ENCODE assay signal across 8 mouse cellular contexts in the genomic region with DNA sequence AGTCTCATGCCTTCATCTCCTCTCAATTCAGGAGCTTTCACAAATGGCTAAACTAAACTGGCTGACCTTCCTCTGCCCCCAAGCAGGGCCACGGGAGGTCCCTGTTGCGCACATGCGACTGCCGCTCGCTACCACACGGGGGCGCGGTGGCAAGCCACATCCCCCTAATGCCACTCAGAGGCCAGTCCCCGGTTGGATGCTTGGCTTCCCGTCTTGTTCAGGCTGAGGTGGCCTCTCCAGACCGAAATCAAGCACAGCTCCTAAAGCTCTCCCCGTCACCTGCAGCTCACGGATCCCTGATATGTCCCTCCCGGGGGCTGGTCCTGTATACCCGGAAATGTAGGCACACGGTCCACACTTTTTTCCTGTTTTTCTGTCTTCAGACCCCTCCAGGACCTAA. TPM values are rescaled to one million over a fixed set of nuclear protein-coding genes. Genes with fewer than 3 reads are reported as not detected.
A peak's percentile ranks its signal among the peaks of the same experiment; 100 is the strongest.
DNase-seq lines count a peak whose midpoint lies in the region; ATAC-seq and TF ChIP-seq lines count a peak whose summit lies in the region.

No protein-coding gene starts in this region.

- peaks cover 58% of the 10 kb centered on the region for H3K27me3 ChIP-seq in heart, embryonic 12.5 days (replicated peaks)
- H3K27me3 ChIP-seq in kidney, embryonic 15.5 days = peaks cover 72% of the 10 kb centered on the region
- peaks cover 47% of the 10 kb centered on the region for H3K27me3 ChIP-seq in limb, embryonic 15.5 days
- H3K27me3 ChIP-seq in midbrain, postnatal 0 days (ENCODE audit: insufficient read depth, low read length) = no peaks in the 10 kb centered on the region

- peak overlapping the region; percentile 91 for H3K4me2 ChIP-seq in heart, embryonic 12.5 days
- peak overlapping the region; percentile 100 for H3K4me2 ChIP-seq in kidney, embryonic 15.5 days
- H3K4me2 ChIP-seq in limb, embryonic 15.5 days = peak overlapping the region; percentile 99
- peak overlapping the region; percentile 96 for H3K4me2 ChIP-seq in midbrain, postnatal 0 days (ENCODE audit: low read depth, low read length, poor library complexity, severe bottlenecking)

- H3K27ac ChIP-seq in bone marrow macrophage, adult 2 months (ENCODE audit: insufficient read depth, low read depth, low read length) = no peak overlapping the region
- H3K27ac ChIP-seq in embryonic fibroblast, embryonic 13.5 days (ENCODE audit: insufficient read depth, low read length) = no peak overlapping the region
- H3K27ac ChIP-seq in heart, embryonic 12.5 days (ENCODE audit: poor library complexity, severe bottlenecking) = no peak overlapping the region
- H3K27ac ChIP-seq in kidney, embryonic 15.5 days = peak overlapping the region; percentile 77; the same call in 1 of the 2 replicates
- 0 out of 2 replicates have a peak overlapping the region, but pooled peaks have one; percentile 78 for H3K27ac ChIP-seq in limb, embryonic 15.5 days
- 0 out of 2 replicates have a peak overlapping the region, but pooled peaks have one; percentile 62 for H3K27ac ChIP-seq in midbrain, postnatal 0 days (ENCODE audit: low read depth, low read length)

- peak overlapping the region; percentile 62 for H3K9ac ChIP-seq in heart, embryonic 12.5 days
- peak overlapping the region; percentile 47 for H3K9ac ChIP-seq in kidney, embryonic 15.5 days
- H3K9ac ChIP-seq in limb, embryonic 15.5 days = no peak overlapping the region
- H3K9ac ChIP-seq in midbrain, postnatal 0 days (replicated peaks; ENCODE audit: low read length, poor library complexity, severe bottlenecking) = 0 out of 2 replicates have a peak overlapping the region, but pooled peaks have one; percentile 29

- DNase-seq in 3134 (ENCODE audit: extremely low read depth, insufficient read length, low spot score) = peak; percentile 85
- peak; percentile 85 for DNase-seq in midbrain, postnatal 0 days (ENCODE audit: low spot score)
- peak; percentile 26 to 74 for DNase-seq in spleen, postnatal 10 days (ENCODE audit: low spot score in 2 of 2)

- H3K4me1 ChIP-seq in bone marrow macrophage, adult 2 months (ENCODE audit: control insufficient read depth, insufficient read depth, low read length) = peaks cover 5% of the 10 kb centered on the region; the same call in 1 of the 2 replicates
- no peaks in the 10 kb centered on the region; the same call in 1 of the 2 replicates for H3K4me1 ChIP-seq in embryonic fibroblast, embryonic 13.5 days (ENCODE audit: control insufficient read depth, insufficient read depth, low read length)
- H3K4me1 ChIP-seq in heart, embryonic 12.5 days (replicated peaks) = peaks cover 29% of the 10 kb centered on the region
- H3K4me1 ChIP-seq in kidney, embryonic 15.5 days = peaks cover 23% of the 10 kb centered on the region
- H3K4me1 ChIP-seq in limb, embryonic 15.5 days = peaks cover 26% of the 10 kb centered on the region
- no peaks in the 10 kb centered on the region for H3K4me1 ChIP-seq in midbrain, postnatal 0 days (ENCODE audit: insufficient read depth, low read length)

- H3K9me3 ChIP-seq in heart, embryonic 12.5 days (replicated peaks) = no peaks in the 10 kb centered on the region
- H3K9me3 ChIP-seq in kidney, embryonic 15.5 days (replicated peaks) = no peaks in the 10 kb centered on the region
- no peaks in the 10 kb centered on the region for H3K9me3 ChIP-seq in limb, embryonic 15.5 days
- no peaks in the 10 kb centered on the region for H3K9me3 ChIP-seq in midbrain, postnatal 0 days (ENCODE audit: low read length)

- no peak for TF ChIP-seq POLR2A in bone marrow macrophage, adult 2 months (IDR thresholded peaks at IDR 0.05; ENCODE audit: borderline replicate concordance, low read depth, low read length)
- no peak; the same call in 1 of the 2 replicates for TF ChIP-seq POLR2A in embryonic fibroblast, embryonic 13.5 days (IDR thresholded peaks at IDR 0.05; ENCODE audit: low read depth, low read length)

- ATAC-seq in heart, embryonic 12.5 days (ENCODE audit: insufficient number of reproducible peaks, low FRiP score) = peak; percentile 40; the same call in 1 of the 2 replicates
- peak; percentile 40 for ATAC-seq in kidney, embryonic 15.5 days (replicated peaks; ENCODE audit: low FRiP score)
- ATAC-seq in limb, embryonic 15.5 days (ENCODE audit: insufficient number of reproducible peaks, low FRiP score, low TSS enrichment, low read depth) = no peak
- ATAC-seq in midbrain, postnatal 0 days (ENCODE audit: low FRiP score) = peak; percentile 35; the same call in 1 of the 2 replicates

- peak overlapping the region; percentile 39 for H3K4me3 ChIP-seq in bone marrow macrophage, adult 2 months (ENCODE audit: insufficient read depth, low read length)
- H3K4me3 ChIP-seq in embryonic fibroblast, embryonic 13.5 days (ENCODE audit: insufficient read depth, low read length) = peak overlapping the region; percentile 26; the same call in 1 of the 2 replicates
- H3K4me3 ChIP-seq in heart, embryonic 12.5 days = peak overlapping the region; percentile 44
- peak overlapping the region; percentile 75 for H3K4me3 ChIP-seq in kidney, embryonic 15.5 days (replicated peaks)
- peak overlapping the region; percentile 67 for H3K4me3 ChIP-seq in limb, embryonic 15.5 days
- H3K4me3 ChIP-seq in midbrain, postnatal 0 days (ENCODE audit: low read depth, low read length) = peak overlapping the region; percentile 70; the same call in 1 of the 2 replicates

- WGBS in heart, embryonic 12.5 days = under 1% methylated on average over 16 of the region's 16 CpGs
- WGBS in kidney, embryonic 15.5 days = under 1% methylated on average over 16 of the region's 16 CpGs
- under 1% methylated on average over 16 of the region's 16 CpGs for WGBS in limb, embryonic 15.5 days
- 1% methylated on average over 16 of the region's 16 CpGs for WGBS in midbrain, postnatal 0 days

- no peaks in the 10 kb centered on the region for H3K36me3 ChIP-seq in heart, embryonic 12.5 days
- no peaks in the 10 kb centered on the region for H3K36me3 ChIP-seq in kidney, embryonic 15.5 days
- no peaks in the 10 kb centered on the region for H3K36me3 ChIP-seq in limb, embryonic 15.5 days
- no peaks in the 10 kb centered on the region for H3K36me3 ChIP-seq in midbrain, postnatal 0 days (ENCODE audit: insufficient read depth, low read length)

- peak; percentile 86 for TF ChIP-seq CTCF in bone marrow macrophage, adult 2 months (IDR thresholded peaks at IDR 0.05; ENCODE audit: low read depth, low read length)
- TF ChIP-seq CTCF in embryonic fibroblast, embryonic 13.5 days (IDR thresholded peaks at IDR 0.05; ENCODE audit: borderline replicate concordance, insufficient read depth, low read length) = peak; percentile 98
- peak; percentile 98 for TF ChIP-seq CTCF in midbrain, postnatal 0 days (IDR thresholded peaks at IDR 0.05)

RNA-seq across cellular contexts. Expression of gene Cyp46a1, which starts 1.1 kb away (rescaled TPM):
- 0.36 TPM in 1 of 2 replicates, not detected in the other for polyA plus RNA-seq in bone marrow macrophage, adult 2 months (2012; ENCODE audit: insufficient read depth, insufficient read length, missing spikeins)
- polyA plus RNA-seq in embryonic fibroblast, embryonic 13.5 days (2011; ENCODE audit: insufficient read length, low read depth, missing spikeins) = 1.8 and 3.4 TPM in 2 replicates
- polyA plus RNA-seq in heart, embryonic 12.5 days (2016; fragmentation: Nextera tagmentation; extraction: Ambion mirVana) = 7.9 and 8.0 TPM in 2 replicates
- polyA plus RNA-seq in kidney, embryonic 15.5 days (2015; fragmentation: Nextera tagmentation; extraction: Ambion mirVana) = 10.0 and 10.9 TPM in 2 replicates
- 6.3 and 7.6 TPM in 2 replicates for polyA plus RNA-seq in limb, embryonic 15.5 days (2015; fragmentation: Nextera tagmentation; extraction: Ambion mirVana)
- total RNA-seq in midbrain, postnatal 0 days (2014; rRNA removed) = 33.2 and 36.0 TPM in 2 replicates
- 52.0 and 55.3 TPM in 2 replicates for polyA plus RNA-seq in midbrain, postnatal 0 days (2015; fragmentation: Nextera tagmentation; extraction: Ambion mirVana)

RNA-seq across cellular contexts. Expression of gene Hhipl1, which starts 27.0 kb away (rescaled TPM):
- not detected in 2 replicates for polyA plus RNA-seq in bone marrow macrophage, adult 2 months (2012; ENCODE audit: insufficient read depth, insufficient read length, missing spikeins)
- 4.8 and 5.0 TPM in 2 replicates for polyA plus RNA-seq in embryonic fibroblast, embryonic 13.5 days (2011; ENCODE audit: insufficient read length, low read depth, missing spikeins)
- polyA plus RNA-seq in heart, embryonic 12.5 days (2016; fragmentation: Nextera tagmentation; extraction: Ambion mirVana) = 0.82 and 1.2 TPM in 2 replicates
- polyA plus RNA-seq in kidney, embryonic 15.5 days (2015; fragmentation: Nextera tagmentation; extraction: Ambion mirVana) = 0.55 and 1.00 TPM in 2 replicates
- polyA plus RNA-seq in limb, embryonic 15.5 days (2015; fragmentation: Nextera tagmentation; extraction: Ambion mirVana) = 0.97 and 1.4 TPM in 2 replicates
- 9.3 and 10.4 TPM in 2 replicates for total RNA-seq in midbrain, postnatal 0 days (2014; rRNA removed)
- polyA plus RNA-seq in midbrain, postnatal 0 days (2015; fragmentation: Nextera tagmentation; extraction: Ambion mirVana) = 2.7 and 2.9 TPM in 2 replicates

RNA-seq across cellular contexts. Expression of gene Eml1, which starts 37.7 kb away (rescaled TPM):
- 0.38 and 0.65 TPM in 2 replicates for polyA plus RNA-seq in bone marrow macrophage, adult 2 months (2012; ENCODE audit: insufficient read depth, insufficient read length, missing spikeins)
- 40.5 and 48.0 TPM in 2 replicates for polyA plus RNA-seq in embryonic fibroblast, embryonic 13.5 days (2011; ENCODE audit: insufficient read length, low read depth, missing spikeins)
- 49.5 and 54.6 TPM in 2 replicates for polyA plus RNA-seq in heart, embryonic 12.5 days (2016; fragmentation: Nextera tagmentation; extraction: Ambion mirVana)
- polyA plus RNA-seq in kidney, embryonic 15.5 days (2015; fragmentation: Nextera tagmentation; extraction: Ambion mirVana) = 60.9 and 77.5 TPM in 2 replicates
- 46.0 and 60.3 TPM in 2 replicates for polyA plus RNA-seq in limb, embryonic 15.5 days (2015; fragmentation: Nextera tagmentation; extraction: Ambion mirVana)
- total RNA-seq in midbrain, postnatal 0 days (2014; rRNA removed) = 43.9 and 52.0 TPM in 2 replicates
- 34.0 and 37.4 TPM in 2 replicates for polyA plus RNA-seq in midbrain, postnatal 0 days (2015; fragmentation: Nextera tagmentation; extraction: Ambion mirVana)

RNA-seq across cellular contexts. Expression of gene Ccdc85c, which starts 57.8 kb away (rescaled TPM):
- polyA plus RNA-seq in bone marrow macrophage, adult 2 months (2012; ENCODE audit: insufficient read depth, insufficient read length, missing spikeins) = 0.19 and 0.25 TPM in 2 replicates
- 1.6 and 2.7 TPM in 2 replicates for polyA plus RNA-seq in embryonic fibroblast, embryonic 13.5 days (2011; ENCODE audit: insufficient read length, low read depth, missing spikeins)
- polyA plus RNA-seq in heart, embryonic 12.5 days (2016; fragmentation: Nextera tagmentation; extraction: Ambion mirVana) = 5.9 and 6.0 TPM in 2 replicates
- 7.7 and 8.1 TPM in 2 replicates for polyA plus RNA-seq in kidney, embryonic 15.5 days (2015; fragmentation: Nextera tagmentation; extraction: Ambion mirVana)
- 4.2 and 4.7 TPM in 2 replicates for polyA plus RNA-seq in limb, embryonic 15.5 days (2015; fragmentation: Nextera tagmentation; extraction: Ambion mirVana)
- total RNA-seq in midbrain, postnatal 0 days (2014; rRNA removed) = 69.1 and 89.6 TPM in 2 replicates
- polyA plus RNA-seq in midbrain, postnatal 0 days (2015; fragmentation: Nextera tagmentation; extraction: Ambion mirVana) = 16.6 and 19.9 TPM in 2 replicates

Comparison
In these comparisons a context has a peak if more than half of its experiments do, and no peak if none do; other contexts are left out.
1. H3K27ac ChIP-seq: peak in kidney, embryonic 15.5 days (single experiment), limb, embryonic 15.5 days (single experiment) and midbrain, postnatal 0 days (single experiment); none in bone marrow macrophage, adult 2 months (single experiment), embryonic fibroblast, embryonic 13.5 days (single experiment) and heart, embryonic 12.5 days (single experiment).
2. RNA of gene Eml1, which starts 37.7 kb away (polyA plus RNA-seq): 60.9 to 77.5 TPM in kidney, embryonic 15.5 days, 49.5 to 54.6 TPM in heart, embryonic 12.5 days, 46.0 to 60.3 TPM in limb, embryonic 15.5 days, 40.5 to 48.0 TPM in embryonic fibroblast, embryonic 13.5 days and 34.0 to 37.4 TPM in midbrain, postnatal 0 days; 0.38 to 0.65 TPM in bone marrow macrophage, adult 2 months; every median in the first group is over 10 times any median in the second.
3. Peak in every context shown above with its lines, with median percentiles within 50 percentile points of each other: DNase-seq, H3K4me3 ChIP-seq, CTCF ChIP-seq and H3K4me2 ChIP-seq.